Mouse (Mus musculus) mouse embryonic stem cell (cell line): Measurements from ENCODE around the gene Supt6.
"Not testable (repeated sequence)": the region's sequence is repeated elsewhere in the genome, so short reads cannot be mapped to it uniquely, and the experiment has no call there.

Source experiments
- in situ Hi-C, 2 experiments: fragments of 300-500 bp; cut with MboI; formaldehyde crosslinking; loops; 1 replicate in 1 of 2; 3 replicates in 1 of 2; pipeline ENCODE4 v1.14.3; 2019 to 2020; ENCODE audit warnings: low sequenced_read_pairs in 2 of 2, low pct_unique_long_range_greater_than_20kb in 1 of 2, mixed read lengths in 1 of 2; ENCODE audit not compliant: unreplicated experiment in 1 of 2

Supt6 gene

DNA sequence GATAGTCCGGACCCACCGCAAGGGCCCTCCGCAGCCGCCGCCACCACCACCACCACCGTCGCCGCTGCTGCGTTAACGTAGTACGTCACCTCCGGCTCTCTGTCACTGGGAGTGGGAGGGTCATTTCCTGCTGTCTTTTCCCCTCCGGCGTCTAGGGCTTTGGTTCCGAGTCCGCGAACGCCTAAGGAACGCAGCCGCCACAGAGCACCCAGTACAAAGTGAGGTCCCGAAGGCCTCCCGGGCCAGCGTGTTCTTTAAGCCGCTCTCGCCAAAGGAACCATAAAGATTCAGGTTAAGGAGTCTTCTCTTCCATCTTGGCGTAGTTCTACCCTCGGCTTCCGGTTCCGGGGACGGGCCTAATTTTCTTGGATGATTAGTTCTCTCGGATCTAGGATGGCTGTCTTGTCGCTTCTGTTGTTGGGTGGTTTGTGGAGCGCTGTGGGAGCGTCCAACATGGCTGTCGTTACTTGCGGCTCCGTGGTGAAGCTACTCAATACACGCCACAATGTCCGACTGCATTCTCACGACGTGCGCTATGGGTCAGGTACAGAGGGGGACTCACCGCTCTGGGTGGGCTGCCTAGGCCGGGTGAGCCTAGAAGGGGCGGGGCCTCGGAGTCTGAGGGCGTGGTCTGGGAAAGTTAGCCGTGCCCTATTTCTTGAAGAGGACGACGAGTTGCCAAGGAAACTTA lies at the start of gene Supt6, which contains the start of gene Sdf2:
Gene Supt6, minus strand, starts transcription at position 361 of the 691 bp plus-strand sequence.
Gene Sdf2, plus strand, starts transcription at position 120 of the 691 bp plus-strand sequence.
- in situ Hi-C loops = no loop called here

DNA sequence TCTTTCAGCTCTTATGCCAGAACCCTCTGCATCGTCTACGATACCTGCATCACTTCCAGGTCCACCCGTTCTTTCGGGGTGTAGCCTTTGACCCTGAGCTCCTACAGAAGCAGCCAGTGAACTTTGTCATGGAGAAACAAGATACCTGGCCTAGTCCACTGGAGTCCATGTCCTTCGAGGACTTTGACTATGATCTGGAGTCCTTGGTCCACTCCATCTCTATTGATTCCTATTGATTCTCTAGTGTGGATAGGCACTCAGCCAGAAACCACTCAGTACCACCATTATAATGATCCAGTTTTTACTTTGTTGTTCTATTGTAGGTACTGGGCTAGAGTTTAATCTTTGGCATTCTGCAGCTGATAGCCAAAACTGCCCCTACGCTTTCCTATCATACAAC lies 48.8 kb upstream of the Supt6 start:
- in situ Hi-C loops = no loop called here

DNA sequence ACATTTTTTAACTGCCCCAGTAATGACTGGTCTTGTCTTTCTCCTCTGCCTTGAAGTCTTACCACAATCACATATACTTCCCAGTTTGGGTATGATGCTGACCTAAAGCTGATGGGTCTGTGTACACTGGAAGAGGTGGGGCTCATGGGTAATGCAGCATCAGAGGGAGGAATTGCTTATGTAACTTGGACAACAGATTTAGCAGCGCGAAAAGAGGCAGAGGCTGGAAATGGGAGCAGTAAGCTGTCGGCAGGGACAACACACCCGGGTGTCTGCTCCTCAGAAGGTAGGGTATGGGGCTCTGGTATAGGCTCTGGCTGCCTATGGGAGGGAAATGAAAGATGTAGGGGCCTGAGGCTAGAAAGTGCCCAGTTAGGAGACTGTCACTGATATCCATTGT lies 44.9 kb upstream of the Supt6 start, which contains the start of gene BC030499:
Gene BC030499, plus strand, starts transcription at position 188 of the 400 bp plus-strand sequence.
- in situ Hi-C loops = no loop called here

DNA sequence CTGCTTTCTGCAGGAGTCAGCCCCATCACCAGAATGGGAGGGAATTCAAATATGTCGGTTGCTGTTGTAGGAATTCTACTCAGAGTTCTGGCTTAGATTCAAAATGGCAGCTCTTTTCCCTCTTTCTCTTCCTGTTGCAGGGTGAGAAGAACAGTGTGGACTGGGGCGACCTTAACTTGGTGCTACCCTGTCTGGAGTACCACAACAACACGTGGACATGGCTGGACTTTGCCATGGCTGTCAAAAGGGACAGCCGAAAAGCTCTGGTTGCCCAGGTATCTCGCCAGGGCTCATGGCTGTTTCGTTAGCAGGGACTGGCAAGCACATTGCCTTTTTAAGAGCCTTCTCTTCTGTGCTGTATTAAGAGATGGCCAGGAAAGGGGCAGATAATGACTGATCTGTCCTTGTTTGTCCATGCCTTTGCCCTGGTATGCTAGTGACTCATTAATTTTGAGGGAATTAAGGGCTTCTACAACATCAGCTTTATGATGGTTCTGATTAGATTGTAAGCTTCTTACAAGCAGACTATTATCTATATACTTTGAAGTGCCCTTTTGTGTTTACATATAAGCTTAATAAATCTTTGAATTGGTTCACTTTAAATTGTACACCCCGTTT lies 43.5 kb upstream of the Supt6 start:
- in situ Hi-C loops = no loop called here

DNA sequence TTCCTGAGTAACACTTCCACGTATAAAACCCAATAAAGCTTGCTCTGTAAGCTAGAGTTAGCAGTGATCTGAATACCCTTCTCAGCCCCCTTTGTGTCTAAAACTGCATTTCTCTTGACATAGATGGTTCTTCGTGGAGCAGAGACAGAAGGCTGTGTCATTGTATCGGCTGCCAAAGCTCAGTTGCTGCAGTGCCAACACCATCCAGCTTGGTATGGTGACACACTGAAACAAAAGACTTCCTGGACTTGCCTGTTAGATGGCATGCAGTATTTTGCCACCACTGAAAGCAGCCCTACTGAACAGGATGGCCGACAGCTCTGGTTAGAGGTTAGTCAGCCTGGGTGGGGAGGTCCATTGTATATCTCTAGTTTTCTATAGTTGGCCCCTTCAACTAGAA lies 33.8 kb upstream of the Supt6 start:
- in situ Hi-C loops = no loop called here

DNA sequence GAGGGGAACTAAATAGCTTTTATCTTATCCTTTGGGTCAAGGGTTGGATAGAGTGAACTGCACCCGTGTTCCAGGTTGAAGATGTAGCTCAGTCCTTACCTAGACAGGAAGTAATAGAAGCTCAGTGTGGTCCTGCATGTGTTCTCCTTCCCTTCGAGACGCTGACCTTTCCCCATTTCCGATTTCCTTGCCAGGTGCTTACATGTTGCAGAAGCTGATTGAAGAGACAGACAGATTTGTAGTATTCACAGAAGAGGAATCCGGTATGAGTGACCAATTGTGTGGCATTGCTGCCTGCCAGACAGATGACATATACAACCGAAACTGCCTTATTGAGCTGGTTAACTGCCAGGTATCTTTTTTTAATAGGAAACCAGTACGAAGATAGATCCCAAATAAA lies 33.1 kb upstream of the Supt6 start:
- in situ Hi-C loops = no loop called here

DNA sequence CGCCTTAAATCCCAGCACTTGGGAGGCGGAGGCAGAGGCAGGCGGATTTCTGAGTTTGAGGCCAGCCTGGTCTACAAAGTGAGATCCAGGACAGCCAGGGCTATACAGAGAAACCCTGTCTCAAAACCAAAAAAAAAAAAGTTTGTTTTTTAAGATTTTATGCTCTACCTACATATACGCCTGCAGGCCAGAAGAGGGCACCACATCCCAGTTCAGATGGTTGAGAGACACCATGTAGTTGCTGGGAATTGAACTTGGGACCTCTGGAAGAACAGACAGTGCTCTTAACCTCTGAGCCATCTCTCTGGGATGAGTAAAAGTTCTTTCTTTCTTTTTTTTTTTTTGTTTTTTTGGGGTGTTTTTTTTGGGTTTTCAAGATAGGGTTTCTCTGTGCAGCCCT lies 30.4 kb upstream of the Supt6 start:
- in situ Hi-C loops = not testable (repeated sequence)

DNA sequence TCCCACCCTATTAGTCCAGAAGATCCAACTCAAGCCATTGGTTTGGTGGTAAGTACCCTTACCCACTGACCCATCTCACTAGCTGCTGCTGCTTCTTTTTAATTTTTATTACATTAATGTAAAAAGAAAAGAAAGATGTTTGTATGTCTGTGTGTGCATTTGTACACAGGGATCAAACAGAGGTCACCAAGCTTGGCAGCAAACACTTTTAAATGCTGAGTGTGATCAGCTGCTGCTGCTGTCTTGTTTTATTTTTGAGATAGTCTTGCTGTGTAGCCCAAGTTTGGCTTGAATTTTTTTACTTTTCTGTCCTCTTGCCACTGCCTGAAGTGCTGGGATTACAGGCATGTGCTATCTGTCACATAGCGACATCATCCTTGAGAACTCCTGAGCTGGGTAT lies 29.8 kb upstream of the Supt6 start:
- in situ Hi-C loops = no loop called here

DNA sequence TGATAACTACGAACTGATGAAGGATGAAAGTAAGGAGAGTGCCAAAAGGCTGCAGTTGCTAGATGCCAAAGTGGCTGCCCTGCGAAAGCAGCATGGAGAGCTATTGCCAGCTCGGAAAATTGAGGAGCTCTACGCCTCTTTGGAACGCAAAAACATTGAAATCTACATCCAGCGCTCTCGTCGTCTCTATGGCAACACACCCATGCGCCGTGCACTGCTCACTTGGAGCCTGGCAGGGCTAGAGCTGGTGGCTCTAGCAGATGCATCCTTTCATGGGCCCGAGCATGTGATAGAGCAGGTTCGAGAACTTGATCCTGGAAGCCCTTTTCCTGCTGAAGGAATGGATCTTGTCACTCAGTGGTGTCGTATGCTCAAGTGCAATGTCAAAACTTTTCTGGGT lies 26.2 kb upstream of the Supt6 start:
- in situ Hi-C loops = no loop called here

DNA sequence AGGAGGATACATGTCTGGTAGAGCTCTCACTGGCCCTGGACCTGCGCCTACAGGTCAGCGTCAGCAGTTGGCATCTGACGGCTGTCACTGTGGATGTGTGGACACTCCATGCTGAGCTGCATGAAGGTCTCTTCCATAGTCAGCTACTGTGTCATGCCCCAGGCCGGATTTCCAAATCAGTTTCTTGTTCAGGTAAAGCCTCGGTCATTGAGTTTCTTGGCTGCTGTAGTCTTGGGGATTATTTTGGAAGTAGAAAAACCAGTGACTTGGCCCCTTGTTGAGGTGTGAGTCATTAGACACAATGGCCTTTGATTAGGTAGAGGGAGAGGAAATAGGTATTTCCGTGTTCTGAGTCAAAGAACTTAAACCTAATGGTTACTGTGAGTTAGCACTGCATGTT lies 19.8 kb upstream of the Supt6 start:
- in situ Hi-C loops = no loop called here

DNA sequence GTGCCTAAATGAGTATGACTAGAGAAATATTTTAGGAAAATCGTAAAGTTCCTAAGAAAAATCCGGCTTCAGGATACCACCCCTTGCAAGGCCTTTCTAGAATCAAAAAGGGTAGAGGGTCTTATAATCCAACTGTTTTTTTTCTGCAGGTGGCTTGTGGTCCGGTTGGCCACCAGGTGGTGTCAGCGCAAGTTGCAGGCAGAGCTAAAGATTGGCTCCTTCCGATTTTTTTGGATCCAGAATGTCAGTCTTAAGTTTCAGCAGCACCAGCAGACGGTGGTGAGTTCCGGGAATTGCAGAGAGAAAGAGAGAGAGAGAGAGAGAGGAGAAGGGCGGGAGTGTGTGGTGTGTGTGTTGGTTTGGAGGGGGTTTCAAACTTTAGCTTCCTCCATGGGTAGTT lies 16.8 kb upstream of the Supt6 start:
- in situ Hi-C loops = no loop called here

DNA sequence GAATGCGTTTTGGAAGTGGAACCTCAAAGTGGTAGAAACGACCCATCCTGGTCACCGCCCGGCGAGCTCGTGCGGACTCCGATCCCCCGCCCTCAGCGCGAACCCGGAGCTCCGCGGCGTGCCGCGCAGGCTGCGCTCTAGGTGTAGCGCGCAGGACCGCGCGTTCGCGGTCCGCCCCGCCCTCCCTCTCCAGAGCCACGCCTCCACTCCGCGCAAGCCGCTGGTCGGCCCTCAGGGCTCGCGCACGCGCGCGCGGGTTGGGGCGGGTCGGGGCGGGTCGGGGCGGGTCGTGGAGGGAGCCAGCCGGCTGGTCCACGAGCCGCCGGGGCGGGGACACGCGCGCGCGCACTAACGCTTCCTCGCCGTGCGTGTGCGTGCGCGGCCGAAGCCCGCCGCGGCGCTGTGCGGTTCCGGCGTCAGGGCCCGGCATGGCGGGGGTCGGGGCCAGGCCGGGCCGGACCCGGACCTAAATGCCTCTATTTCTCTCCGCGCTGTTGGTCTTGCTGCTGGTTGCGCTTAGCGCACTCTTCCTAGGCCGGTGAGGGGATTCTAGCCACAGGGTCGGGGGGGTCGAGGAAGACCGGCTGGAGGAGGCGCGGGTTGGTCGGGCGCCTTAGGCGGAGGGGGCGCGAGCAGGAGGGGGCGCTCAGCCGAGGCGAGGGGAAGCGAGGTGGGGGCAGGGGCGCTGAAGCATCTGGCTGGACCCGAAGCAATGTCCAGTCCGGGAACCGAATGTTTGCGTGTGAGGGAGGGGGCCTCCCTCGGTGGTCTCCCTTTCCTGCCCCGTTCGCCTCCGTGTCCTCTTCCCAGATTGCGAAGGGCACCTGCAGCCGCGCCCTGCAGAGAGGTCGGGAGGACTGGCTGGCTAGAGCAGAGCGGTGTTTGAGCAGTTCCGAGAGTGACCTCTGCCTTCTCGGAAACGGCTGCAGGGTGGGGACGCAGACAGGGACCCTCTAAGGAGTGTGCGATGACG lies 15.9 kb upstream of the Supt6 start, which contains the start of gene 2610507B11Rik:
Gene 2610507B11Rik, plus strand, starts transcription at position 373 of the 973 bp plus-strand sequence.
- in situ Hi-C loops = no loop called here

DNA sequence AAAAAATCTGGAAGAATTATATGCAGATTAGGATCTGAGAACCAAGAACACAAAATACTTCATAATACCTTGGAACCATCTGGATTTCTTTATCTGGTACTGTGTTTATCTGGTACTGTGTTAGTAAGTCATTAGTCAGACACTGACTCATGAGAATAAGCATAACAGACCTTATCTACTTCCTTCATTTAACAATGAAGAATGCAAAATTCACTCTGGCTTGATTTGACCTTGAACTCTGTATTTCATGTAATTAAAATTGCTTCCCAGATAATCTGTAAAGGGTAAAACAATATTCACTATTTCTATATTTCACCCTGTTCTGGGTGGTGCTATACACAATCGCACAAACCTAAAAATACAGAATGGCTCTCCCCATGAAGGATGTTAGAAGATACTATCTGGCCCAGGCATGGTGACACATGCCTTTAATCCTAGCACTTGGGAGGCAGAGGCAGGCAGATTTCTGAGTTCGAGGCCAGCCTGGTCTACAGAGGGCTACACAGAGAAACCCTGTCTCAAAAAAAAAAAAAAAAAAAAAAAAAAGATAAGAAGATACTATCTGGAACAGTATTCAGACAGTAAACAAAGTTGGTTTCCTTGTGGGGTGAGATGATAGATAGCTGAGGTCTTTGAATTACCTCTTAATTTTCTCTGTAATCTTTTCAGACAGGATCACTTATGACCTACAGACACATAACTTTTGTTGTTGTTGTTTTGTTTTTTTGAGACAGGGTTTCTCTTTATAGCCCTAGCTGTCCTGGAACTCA lies 14.9 kb upstream of the Supt6 start:
- in situ Hi-C loops = no loop called here

DNA sequence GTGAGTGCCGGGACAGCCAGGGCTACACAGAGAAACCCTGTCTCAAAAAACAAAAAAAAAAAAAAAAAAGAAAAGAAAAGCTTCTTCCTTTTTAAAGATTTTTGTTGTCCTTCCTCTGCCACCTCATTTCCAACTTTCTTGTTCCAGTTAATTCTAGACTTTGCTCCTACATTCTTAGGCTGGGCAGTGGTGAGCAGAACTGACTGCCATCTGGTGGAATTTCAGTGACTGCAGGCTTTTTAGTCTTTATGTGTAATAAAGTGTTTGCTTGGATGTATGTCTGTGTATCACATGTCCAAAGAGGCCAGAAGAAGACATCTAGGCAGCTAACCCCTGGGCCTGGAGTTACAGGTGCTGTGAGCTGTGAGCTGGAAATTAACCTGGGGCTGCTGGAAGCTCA lies 10.8 kb upstream of the Supt6 start:
- in situ Hi-C loops = no loop called here

DNA sequence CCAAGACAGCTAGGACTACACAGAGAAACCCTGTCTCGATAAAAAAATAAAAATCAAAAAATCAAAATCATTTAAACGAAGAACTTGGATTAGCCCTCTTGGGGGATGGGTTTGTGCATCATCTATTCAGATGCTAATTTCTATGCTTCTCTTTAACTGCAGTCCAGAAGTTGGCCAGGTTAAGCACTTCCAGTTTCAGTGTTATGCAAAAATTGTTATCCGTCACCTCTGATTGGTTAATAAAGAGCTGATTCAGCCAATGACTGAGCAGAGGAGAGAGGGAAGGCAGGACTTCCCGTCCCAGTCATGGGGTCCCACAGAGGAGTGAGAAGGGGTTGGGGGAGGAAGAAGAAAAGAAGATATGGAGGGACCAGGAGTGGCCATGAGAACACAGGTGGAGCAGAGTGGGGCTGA lies 1.9 kb upstream of the Supt6 start:
- in situ Hi-C loops = no loop called here

DNA sequence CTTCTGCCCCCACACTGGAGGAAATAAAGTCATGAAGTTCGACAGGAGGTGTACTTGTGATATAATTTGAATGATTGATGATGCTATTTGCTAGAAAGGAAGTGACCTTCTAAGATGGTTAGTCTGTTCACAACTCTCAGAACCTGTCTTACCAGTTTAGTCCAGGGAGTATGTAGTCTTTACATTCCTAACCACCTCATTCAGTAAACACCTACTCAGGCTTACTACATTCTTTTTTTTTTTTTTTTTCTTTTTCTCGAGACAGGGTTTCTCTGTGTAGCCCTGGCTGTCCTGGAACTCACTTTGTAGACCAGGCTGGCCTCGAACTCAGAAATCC lies 1.2 kb upstream of the Supt6 start:
- in situ Hi-C loops = no loop called here

DNA sequence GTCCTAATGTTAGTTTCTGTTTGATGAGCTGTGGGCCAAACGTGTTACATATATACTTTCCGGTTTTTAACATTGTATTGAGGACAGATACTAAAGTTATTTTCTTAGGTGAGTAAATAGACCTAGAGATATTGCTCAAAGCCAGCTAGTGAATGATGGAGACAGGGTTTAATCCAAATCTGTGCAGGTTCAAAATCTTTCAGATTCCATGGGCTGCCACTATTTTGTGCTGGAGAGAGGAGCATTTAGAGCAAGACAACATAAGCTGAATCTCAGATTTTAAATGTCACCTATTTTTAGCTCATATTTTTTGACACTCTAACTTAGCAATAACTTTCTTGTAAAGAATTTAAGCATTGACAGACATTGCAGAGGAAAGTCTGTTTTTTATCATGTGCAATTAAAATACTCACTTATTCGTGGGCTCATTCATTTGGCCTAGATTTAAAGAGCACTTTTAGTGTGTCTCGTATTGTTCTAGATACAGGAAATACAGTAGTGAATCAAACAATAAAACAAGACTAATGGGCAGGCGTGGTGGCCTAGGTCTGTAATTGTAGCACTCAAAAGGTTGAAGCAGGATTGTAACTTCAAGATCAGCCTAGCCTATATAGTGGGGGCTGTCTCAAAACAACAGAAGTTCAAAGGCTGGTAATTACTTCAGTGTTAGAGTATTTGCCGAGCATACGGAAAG lies 678 bp upstream of the Supt6 start:
- in situ Hi-C loops = no loop called here

DNA sequence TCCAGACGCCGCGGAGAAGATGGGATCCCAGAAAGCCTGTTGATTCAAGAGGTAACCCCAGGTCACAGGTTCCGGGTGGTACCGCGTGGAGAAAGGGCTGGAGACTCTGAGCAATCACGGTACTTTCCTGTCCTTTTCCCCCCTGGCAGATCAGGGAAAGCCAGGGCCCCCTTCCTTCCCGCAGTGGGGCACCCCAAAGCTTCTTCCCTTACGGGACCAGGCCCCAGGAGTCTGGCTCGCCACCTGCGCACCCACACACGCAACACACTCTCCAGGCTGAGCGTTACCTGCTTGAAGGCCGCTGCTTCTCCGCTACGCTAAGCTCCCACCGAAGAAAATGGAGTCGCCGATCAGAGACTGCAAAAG lies 543 bp downstream of the Supt6 start:
- in situ Hi-C loops = no loop called here
